Mouse (Mus musculus): ENCODE data around the gene Socs4. TPM values are rescaled to one million over a fixed set of nuclear protein-coding genes. Genes with fewer than 3 reads are reported as not detected.

Socs4 gene
- total RNA-seq, 1 experiment from 2014 or later = 24.4 TPM

GRCm38 (mm10) chr14:47327347-47327746 is 50.6 kb downstream of the Socs4 start:
- no peak for ATAC-seq (ENCODE audit: extremely low read depth, insufficient number of reproducible peaks, low FRiP score, poor library complexity, severe bottlenecking)

- no peak for ATAC-seq (ENCODE audit: extremely low read depth, insufficient number of reproducible peaks, low FRiP score, poor library complexity, severe bottlenecking)
Measured at GRCm38 (mm10) chr14:47331920-47332319, 55.2 kb downstream of the Socs4 start.

- peak; percentile 61; the same call in 1 of the 2 replicates for ATAC-seq (ENCODE audit: extremely low read depth, insufficient number of reproducible peaks, low FRiP score, poor library complexity, severe bottlenecking)
Measured at GRCm38 (mm10) chr14:47334819-47335218, 58.1 kb downstream of the Socs4 start.

- ATAC-seq (ENCODE audit: extremely low read depth, insufficient number of reproducible peaks, low FRiP score, poor library complexity, severe bottlenecking) = no peak
Measured at GRCm38 (mm10) chr14:47335300-47335699, 58.6 kb downstream of the Socs4 start.

- ATAC-seq (ENCODE audit: extremely low read depth, insufficient number of reproducible peaks, low FRiP score, poor library complexity, severe bottlenecking) = no peak
Measured at GRCm38 (mm10) chr14:47340231-47340925, 63.6 kb downstream of the Socs4 start.

- ATAC-seq (ENCODE audit: extremely low read depth, insufficient number of reproducible peaks, low FRiP score, poor library complexity, severe bottlenecking) = no peak
Measured at GRCm38 (mm10) chr14:47341811-47342291, 65.1 kb downstream of the Socs4 start.

Other genes with a start within 250 kb of the Socs4 start
- 12.3 and 12.8 TPM in 2 replicates for gene Gch1, start 87.5 kb upstream of the Socs4 start, total RNA-seq (2017)
- gene Wdhd1, start 74 bp upstream of the Socs4 start, total RNA-seq (2017) = 21.1 and 31.9 TPM in 2 replicates
- 62.4 and 65.9 TPM in 2 replicates for gene Mapk1ip1l, start 21.3 kb downstream of the Socs4 start, total RNA-seq (2017)
- gene Lgals3, start 90.8 kb downstream of the Socs4 start, total RNA-seq (2017) = 82.9 and 109 TPM in 2 replicates
- gene Dlgap5, start 141.5 kb downstream of the Socs4 start, total RNA-seq (2017) = 5.2 and 5.5 TPM in 2 replicates
- 19.0 and 24.6 TPM in 2 replicates for gene Fbxo34, start 173.5 kb downstream of the Socs4 start, total RNA-seq (2017)

All from neutrophil, adult 5-6 weeks (primary cell).